Mouse (Mus musculus): ENCODE data around the gene Mst1r.

- TF ChIP-seq CTCF (IDR thresholded peaks at IDR 0.05; ENCODE audit: control insufficient read depth, insufficient read depth, insufficient read length), result no peak
- no peak for TF ChIP-seq USF1 (IDR thresholded peaks at IDR 0.05; ENCODE audit: low read depth)
Measured at GRCm38 (mm10) chr9:107935374-107935773, 28.7 kb downstream of the Mst1r start, which contains the start of gene Camkv.

Measured in C2C12 (cell line).